Mouse (Mus musculus) liver, postnatal 0 days (tissue): ENCODE results near the gene Rho.

Experiments
- CTCF ChIP-seq: sonication (generic); IDR thresholded peaks from 2 replicates; pipeline ENCODE4 v1.5.1; 2016; ENCODE audit warnings: antibody characterized with exemption, low read depth
- EP300 ChIP-seq: IDR thresholded peaks from 2 replicates; pipeline ENCODE4 v1.6.1; 2016; ENCODE audit warnings: antibody characterized with exemption, low read depth, mild to moderate bottlenecking

DNA sequence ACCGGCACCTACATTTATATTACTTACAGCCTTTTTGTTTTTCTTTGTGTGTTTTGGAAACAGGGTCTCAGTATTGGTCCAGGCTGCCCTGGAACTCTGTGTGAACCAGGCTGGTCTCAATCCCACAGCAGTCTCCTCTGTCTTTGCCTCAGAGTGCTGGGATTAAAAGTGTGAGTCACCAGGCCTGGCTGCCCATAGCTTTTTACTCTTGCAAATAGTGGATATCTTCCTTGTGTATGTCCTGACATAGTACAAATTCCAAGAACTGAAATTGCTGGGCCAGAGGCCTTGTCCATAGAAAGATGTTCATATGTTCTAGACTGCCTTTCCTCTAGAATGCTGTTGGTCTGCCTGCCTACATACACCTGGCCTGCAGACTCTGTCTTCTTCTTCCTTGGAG is 35.2 kb upstream of the Rho start:
- TF ChIP-seq CTCF, result no peak
- no peak for TF ChIP-seq EP300
